ENCODE assay signal across 8 mouse cellular contexts in genomic region chr5:139536211-139536910, GRCm38 (mm10). TPM values are rescaled to one million over a fixed set of nuclear protein-coding genes. Genes with fewer than 3 reads are reported as not detected.
DNase-seq lines count a peak whose midpoint lies in the region; ATAC-seq and TF ChIP-seq lines count a peak whose summit lies in the region.

No protein-coding gene starts in this region.

- ATAC-seq in forebrain, postnatal 0 days = peak; percentile 53; the same call in 1 of the 2 replicates
- peak; percentile 67 for ATAC-seq in kidney, embryonic 14.5 days (ENCODE audit: low FRiP score, low TSS enrichment)
- ATAC-seq in liver, embryonic 13.5 days (ENCODE audit: low read depth) = no peak
- peak; percentile 42; the same call in 1 of the 2 replicates for ATAC-seq in neural tube, embryonic 12.5 days (ENCODE audit: low FRiP score, low read depth)

- no peak overlapping the region for H3K9ac ChIP-seq in forebrain, postnatal 0 days
- no peak overlapping the region for H3K9ac ChIP-seq in kidney, embryonic 14.5 days (ENCODE audit: low read depth, low read length)
- no peak overlapping the region for H3K9ac ChIP-seq in liver, embryonic 13.5 days
- 0 out of 2 replicates have a peak overlapping the region, but pooled peaks have one; percentile 13 for H3K9ac ChIP-seq in neural tube, embryonic 12.5 days

- DNase-seq in kidney, adult 18-20 months = peak; percentile 81
- no peak for DNase-seq in kidney, adult 11 months
- peak; percentile 83 to 95 for DNase-seq in cerebellum, adult 18-20 months
- DNase-seq in forebrain, postnatal 0 days = peak; percentile 79
- DNase-seq in liver, embryonic 13.5 days = peak; percentile 29
- peak; percentile 56 for DNase-seq in thymus, postnatal 25 days

- H3K4me2 ChIP-seq in forebrain, postnatal 0 days (ENCODE audit: low read depth) = no peak overlapping the region
- H3K4me2 ChIP-seq in kidney, embryonic 14.5 days (replicated peaks; ENCODE audit: low read depth, low read length) = peak overlapping the region; percentile 12; the same call in 1 of the 2 replicates
- no peak overlapping the region for H3K4me2 ChIP-seq in liver, embryonic 13.5 days
- H3K4me2 ChIP-seq in neural tube, embryonic 12.5 days (replicated peaks) = peak overlapping the region; percentile 41; the same call in 1 of the 2 replicates

- no peaks in the 10 kb centered on the region for H3K9me3 ChIP-seq in forebrain, postnatal 0 days (ENCODE audit: low read length)
- no peaks in the 10 kb centered on the region for H3K9me3 ChIP-seq in kidney, embryonic 14.5 days (ENCODE audit: control insufficient read depth, low read length)
- no peaks in the 10 kb centered on the region for H3K9me3 ChIP-seq in liver, embryonic 13.5 days (replicated peaks)
- no peaks in the 10 kb centered on the region for H3K9me3 ChIP-seq in neural tube, embryonic 12.5 days

- no peaks in the 10 kb centered on the region for H3K36me3 ChIP-seq in forebrain, postnatal 0 days (ENCODE audit: insufficient read depth)
- H3K36me3 ChIP-seq in kidney, embryonic 14.5 days (ENCODE audit: control insufficient read depth, insufficient read depth, low read length) = no peaks in the 10 kb centered on the region
- no peaks in the 10 kb centered on the region for H3K36me3 ChIP-seq in liver, embryonic 13.5 days
- H3K36me3 ChIP-seq in neural tube, embryonic 12.5 days = no peaks in the 10 kb centered on the region

- WGBS in forebrain, postnatal 0 days = 1% methylated on average over 26 of the region's 26 CpGs
- WGBS in kidney, embryonic 14.5 days = 2% methylated on average over 26 of the region's 26 CpGs
- WGBS in liver, embryonic 13.5 days (ENCODE audit: insufficient replicate concordance) = 3% methylated on average over 26 of the region's 26 CpGs
- WGBS in neural tube, embryonic 12.5 days = 1% methylated on average over 26 of the region's 26 CpGs

- H3K4me1 ChIP-seq in forebrain, postnatal 0 days (ENCODE audit: insufficient read depth) = no peaks in the 10 kb centered on the region
- H3K4me1 ChIP-seq in kidney, embryonic 14.5 days (ENCODE audit: control insufficient read depth, insufficient read depth, low read length) = 0 out of 2 replicates have a peak, but pooled peaks cover 5% of the 10 kb centered on the region
- no peaks in the 10 kb centered on the region; the same call in 1 of the 2 replicates for H3K4me1 ChIP-seq in liver, embryonic 13.5 days (replicated peaks)
- H3K4me1 ChIP-seq in neural tube, embryonic 12.5 days = peaks cover 38% of the 10 kb centered on the region

- no peak overlapping the region for H3K27ac ChIP-seq in forebrain, postnatal 0 days (ENCODE audit: low read depth, low read length)
- peak overlapping the region; percentile 57 for H3K27ac ChIP-seq in kidney, embryonic 14.5 days (ENCODE audit: low read depth, low read length)
- H3K27ac ChIP-seq in liver, embryonic 13.5 days = no peak overlapping the region
- 0 out of 2 replicates have a peak overlapping the region, but pooled peaks have one; percentile 65 for H3K27ac ChIP-seq in neural tube, embryonic 12.5 days

- peak; percentile 85 for TF ChIP-seq CTCF in forebrain, postnatal 0 days (IDR thresholded peaks at IDR 0.05; ENCODE audit: low read depth)

- H3K27me3 ChIP-seq in forebrain, postnatal 0 days (ENCODE audit: insufficient read depth, low read length) = peaks cover 64% of the 10 kb centered on the region
- peaks cover 62% of the 10 kb centered on the region for H3K27me3 ChIP-seq in kidney, embryonic 14.5 days (ENCODE audit: control insufficient read depth, insufficient read depth, low read length)
- peaks cover 98% of the 10 kb centered on the region for H3K27me3 ChIP-seq in liver, embryonic 13.5 days
- peaks cover 68% of the 10 kb centered on the region for H3K27me3 ChIP-seq in neural tube, embryonic 12.5 days (replicated peaks)

- no peak overlapping the region for H3K4me3 ChIP-seq in forebrain, postnatal 0 days (ENCODE audit: low read depth, low read length)
- no peak overlapping the region for H3K4me3 ChIP-seq in kidney, embryonic 14.5 days (ENCODE audit: low read length)
- H3K4me3 ChIP-seq in liver, embryonic 13.5 days (replicated peaks) = no peak overlapping the region
- no peak overlapping the region for H3K4me3 ChIP-seq in neural tube, embryonic 12.5 days

RNA-seq across cellular contexts. Expression of gene Uncx, which starts 6.9 kb away (rescaled TPM):
- 3.4 and 5.8 TPM in 2 replicates for total RNA-seq in forebrain, postnatal 0 days (2014; rRNA removed)
- polyA plus RNA-seq in forebrain, postnatal 0 days (2015; fragmentation: Nextera tagmentation; extraction: Ambion mirVana) = 0.93 and 2.8 TPM in 2 replicates
- 130 and 131 TPM in 2 replicates for polyA plus RNA-seq in kidney, embryonic 14.5 days (2014; fragmentation: Nextera tagmentation; extraction: Ambion mirVana)
- not detected in 2 replicates for polyA plus RNA-seq in liver, embryonic 13.5 days (2015; fragmentation: Nextera tagmentation; extraction: Ambion mirVana)
- polyA plus RNA-seq in neural tube, embryonic 12.5 days (2016; fragmentation: Nextera tagmentation; extraction: Ambion mirVana) = 92.9 and 107 TPM in 2 replicates

RNA-seq across cellular contexts. Expression of gene Zfand2a, which starts 52.0 kb away (rescaled TPM):
- total RNA-seq in forebrain, postnatal 0 days (2014; rRNA removed) = 50.4 and 51.7 TPM in 2 replicates
- 23.9 and 29.8 TPM in 2 replicates for polyA plus RNA-seq in forebrain, postnatal 0 days (2015; fragmentation: Nextera tagmentation; extraction: Ambion mirVana)
- 6.2 and 6.8 TPM in 2 replicates for polyA plus RNA-seq in kidney, embryonic 14.5 days (2014; fragmentation: Nextera tagmentation; extraction: Ambion mirVana)
- polyA plus RNA-seq in liver, embryonic 13.5 days (2015; fragmentation: Nextera tagmentation; extraction: Ambion mirVana) = 2.0 and 2.8 TPM in 2 replicates
- 10.1 and 15.2 TPM in 2 replicates for polyA plus RNA-seq in neural tube, embryonic 12.5 days (2016; fragmentation: Nextera tagmentation; extraction: Ambion mirVana)

Comparison
In these comparisons a context has a peak if more than half of its experiments do, and no peak if none do; other contexts are left out.
1. H3K27ac ChIP-seq: peak in kidney, embryonic 14.5 days (single experiment) and neural tube, embryonic 12.5 days (single experiment); none in forebrain, postnatal 0 days (single experiment) and liver, embryonic 13.5 days (single experiment).
2. H3K4me2 ChIP-seq: peak in kidney, embryonic 14.5 days (single experiment) and neural tube, embryonic 12.5 days (single experiment); none in forebrain, postnatal 0 days (single experiment) and liver, embryonic 13.5 days (single experiment).
3. RNA of gene Uncx, which starts 6.9 kb away (polyA plus RNA-seq): 130 to 131 TPM in kidney, embryonic 14.5 days and 92.9 to 107 TPM in neural tube, embryonic 12.5 days; 0.93 to 2.8 TPM in forebrain, postnatal 0 days and not detected in liver, embryonic 13.5 days; every median in the first group is over 10 times any median in the second.